Mouse (Mus musculus) small intestine, adult 2 months (tissue): ENCODE measurements at regions not wholly inside any gene's neighbourhood (a gene's known extent, or its start where the extent isn't known, plus 50 kb on each side); places are given as distances from the start of the nearest gene placed in this dataset.

ENCODE experiments used
- CTCF ChIP-seq: fragments of 200-500 bp; IDR thresholded peaks from 2 replicates; pipeline ENCODE4 v1.5.1; 2012; ENCODE audit warnings: low read depth, mild to moderate bottlenecking, control low read depth, inconsistent platforms, low read length, moderate library complexity, mixed read lengths; ENCODE audit not compliant: insufficient replicate concordance, insufficient read length; ENCODE audit errors: extremely low read depth
- POLR2A ChIP-seq: fragments of 200-500 bp; IDR thresholded peaks from 2 replicates; pipeline ENCODE4 v1.6.1; 2012; ENCODE audit warnings: low read depth, mild to moderate bottlenecking, control low read depth, inconsistent platforms, low read length, moderate library complexity

- TF ChIP-seq CTCF (no peak), POLR2A (no peak)
Measured at GRCm38 (mm10) chr6:31305736-31306135, 92.8 kb upstream of the Mkln1 start.
